Mouse (Mus musculus) gonadal fat pad, adult 2 months (tissue): ENCODE data around the gene Krtap19-5. TPM values are rescaled to one million over a fixed set of nuclear protein-coding genes. Genes with fewer than 3 reads are reported as not detected.

Source experiments
- DNase-seq: peaks from one replicate; pipeline ENCODE4 v3.0.0-alpha.2; 2012; ENCODE audit warnings: low read depth
- polyA plus RNA-seq: library from polyadenylated mRNA; depleted of rRNA; stranded (reverse); fragments of >200 nt; gene quantifications from 2 replicates; pipeline ENCODE4 v1.2.3, GENCODE M21; 2012; rRNA removed

Gene Krtap19-5
- not detected in 2 replicates for polyA plus RNA-seq

GRCm38 (mm10) chr16:88896357-88896756, at the start of gene Krtap19-5:
Gene Krtap19-5, minus strand, starts transcription at chr16:88896457.
- no peak for DNase-seq

- DNase-seq, result no peak
Observed at GRCm38 (mm10) chr16:88941106-88941505, 44.8 kb upstream of the Krtap19-5 start.

- DNase-seq, result no peak
Observed at GRCm38 (mm10) chr16:88938252-88938651, 42.0 kb upstream of the Krtap19-5 start.

GRCm38 (mm10) chr16:88932165-88932564, 35.9 kb upstream of the Krtap19-5 start, which contains the start of gene Krtap19-9b:
Gene Krtap19-9b, minus strand, starts transcription at chr16:88932265.
- no peak for DNase-seq

- DNase-seq, result no peak
Observed at GRCm38 (mm10) chr16:88886870-88887269, 9.4 kb downstream of the Krtap19-5 start.

- no peak for DNase-seq
Observed at GRCm38 (mm10) chr16:88884989-88885388, 11.3 kb downstream of the Krtap19-5 start, which contains the start of gene Krtap19-4. Gene Krtap19-4, minus strand, starts transcription at chr16:88885089.

GRCm38 (mm10) chr16:88877938-88878337, 18.3 kb downstream of the Krtap19-5 start, which contains the start of gene Krtap19-3:
Gene Krtap19-3, minus strand, starts transcription at chr16:88878038.
- DNase-seq, result no peak

- DNase-seq, result no peak
Observed at GRCm38 (mm10) chr16:88874169-88874568, 22.1 kb downstream of the Krtap19-5 start, which contains the start of gene Krtap19-2. Gene Krtap19-2, minus strand, starts transcription at chr16:88874269.

- DNase-seq, result no peak
Observed at GRCm38 (mm10) chr16:88869311-88869710, 26.9 kb downstream of the Krtap19-5 start, which contains the start of gene Krtap19-1. Gene Krtap19-1, minus strand, starts transcription at chr16:88869411.

GRCm38 (mm10) chr16:88864887-88865407, 31.3 kb downstream of the Krtap19-5 start:
- no peak for DNase-seq

- DNase-seq, result no peak
Observed at GRCm38 (mm10) chr16:88851450-88851849, 44.8 kb downstream of the Krtap19-5 start.

- no peak for DNase-seq
Observed at GRCm38 (mm10) chr16:88848558-88848957, 47.7 kb downstream of the Krtap19-5 start.

GRCm38 (mm10) chr16:88847363-88847762, 48.9 kb downstream of the Krtap19-5 start:
- DNase-seq, result no peak

Other genes starting within 250 kb of the Krtap19-5 start
- gene Krtap26-1, start 248.7 kb downstream of the Krtap19-5 start, polyA plus RNA-seq, result not detected in 2 replicates
- not detected in 2 replicates for gene Krtap27-1, start 224.8 kb downstream of the Krtap19-5 start, polyA plus RNA-seq
- gene 2310061N02Rik, start 188.5 kb downstream of the Krtap19-5 start, polyA plus RNA-seq, result not detected in 2 replicates
- not detected in 2 replicates for gene Krtap13-1, start 167.6 kb downstream of the Krtap19-5 start, polyA plus RNA-seq
- not detected in 2 replicates for gene Krtap13, start 144.8 kb downstream of the Krtap19-5 start, polyA plus RNA-seq
- gene 2310034C09Rik, start 137.6 kb downstream of the Krtap19-5 start, polyA plus RNA-seq, result not detected in 2 replicates
- not detected in 2 replicates for gene 2310057N15Rik, start 122.3 kb downstream of the Krtap19-5 start, polyA plus RNA-seq
- gene Gm5965, start 118.6 kb downstream of the Krtap19-5 start, polyA plus RNA-seq, result not detected in 2 replicates
- gene Gm20741, start 84.2 kb downstream of the Krtap19-5 start, polyA plus RNA-seq, result not detected in 2 replicates
- not detected in 2 replicates for gene Krtap15, start 76.2 kb downstream of the Krtap19-5 start, polyA plus RNA-seq
- gene Krtap14, start 70.3 kb downstream of the Krtap19-5 start, polyA plus RNA-seq, result not detected in 2 replicates
- not detected in 2 replicates for gene Krtap19-1, start 27.0 kb downstream of the Krtap19-5 start, polyA plus RNA-seq
- gene Krtap19-2, start 22.2 kb downstream of the Krtap19-5 start, polyA plus RNA-seq, result not detected in 2 replicates
- not detected in 2 replicates for gene Krtap19-3, start 18.4 kb downstream of the Krtap19-5 start, polyA plus RNA-seq
- not detected in 2 replicates for gene Krtap19-4, start 11.4 kb downstream of the Krtap19-5 start, polyA plus RNA-seq
- gene Krtap19-9b, start 35.8 kb upstream of the Krtap19-5 start, polyA plus RNA-seq, result not detected in 2 replicates
- gene Krtap16-3, start 66.4 kb upstream of the Krtap19-5 start, polyA plus RNA-seq, result not detected in 2 replicates
- gene Krtap22-2, start 114.3 kb upstream of the Krtap19-5 start, polyA plus RNA-seq, result not detected in 2 replicates
- gene Gm10229, start 118.8 kb upstream of the Krtap19-5 start, polyA plus RNA-seq, result not detected in 2 replicates
- not detected in 2 replicates for gene Krtap6-1, start 135.2 kb upstream of the Krtap19-5 start, polyA plus RNA-seq
- not detected in 2 replicates for gene Gm10228, start 145.0 kb upstream of the Krtap19-5 start, polyA plus RNA-seq
- gene Krtap6-5, start 151.4 kb upstream of the Krtap19-5 start, polyA plus RNA-seq, result not detected in 2 replicates
- gene 1110025L11Rik, start 167.5 kb upstream of the Krtap19-5 start, polyA plus RNA-seq, result not detected in 2 replicates
- not detected in 2 replicates for gene Krtap6-3, start 187.6 kb upstream of the Krtap19-5 start, polyA plus RNA-seq
- not detected in 2 replicates for gene Gm6358, start 244.4 kb upstream of the Krtap19-5 start, polyA plus RNA-seq